Mouse (Mus musculus) neural tube, embryonic 11.5 days (tissue): Measurements from ENCODE around the gene Thsd1. TPM values are rescaled to one million over a fixed set of nuclear protein-coding genes. Genes with fewer than 3 reads are reported as not detected.

Experiments used
- ATAC-seq: fragments of 200-750 bp; cut with Nextera tagmentation; 2 replicates; pipeline ENCODE4 v1.8.0; 2017; ENCODE audit warnings: moderate number of reproducible peaks, mild to moderate bottlenecking, moderate TSS enrichment, moderate library complexity; ENCODE audit not compliant: insufficient read depth, low FRiP score, low TSS enrichment
- DNase-seq: peaks from one replicate; pipeline ENCODE4 v3.0.0-alpha.2; 2015; ENCODE audit warnings: low spot score
- H3K27ac ChIP-seq: fragments of 300-500 bp; sonication (generic); 2 replicates; pipeline ENCODE4 v1.5.1; 2014; ENCODE audit warnings: low read depth, mild to moderate bottlenecking, low read length
- H3K27me3 ChIP-seq: fragments of 300-500 bp; sonication (generic); 2 replicates; pipeline ENCODE4 v1.6.1; 2014; ENCODE audit warnings: mild to moderate bottlenecking, low read length, mixed read lengths; ENCODE audit not compliant: control insufficient read depth, insufficient read depth
- H3K36me3 ChIP-seq: fragments of 300-500 bp; sonication (generic); 2 replicates; pipeline ENCODE4 v1.6.1; 2014; ENCODE audit warnings: mild to moderate bottlenecking, low read length, moderate library complexity, mixed read lengths; ENCODE audit not compliant: control insufficient read depth, insufficient read depth
- H3K4me1 ChIP-seq: fragments of 300-500 bp; sonication (generic); 2 replicates; pipeline ENCODE4 v1.6.1; 2014; ENCODE audit warnings: low read length, mixed read lengths; ENCODE audit not compliant: control insufficient read depth, insufficient read depth
- H3K4me2 ChIP-seq: fragments of 300-500 bp; sonication (generic); 2 replicates; pipeline ENCODE4 v1.6.1; 2014; ENCODE audit warnings: low read depth, mild to moderate bottlenecking, moderate library complexity
- H3K4me3 ChIP-seq: fragments of 300-500 bp; sonication (generic); 2 replicates; pipeline ENCODE4 v1.5.1; 2014; ENCODE audit warnings: low read depth, low read length
- H3K9ac ChIP-seq: fragments of 300-500 bp; sonication (generic); 2 replicates; pipeline ENCODE4 v1.6.1; 2014; ENCODE audit warnings: mild to moderate bottlenecking, low read length
- H3K9me3 ChIP-seq: fragments of 300-500 bp; sonication (generic); 2 replicates; pipeline ENCODE4 v1.6.1; 2016; ENCODE audit warnings: low read length; ENCODE audit not compliant: control insufficient read depth
- WGBS: fragments of 180-500 bp; shearing (Covaris S2); extraction: QIAGEN DNeasy Blood & Tissue Kit; methylation state at CpG from one replicate; pipeline ENCODE4 v1.1.7; 2014; 5-methylcytosine and 5-hydroxymethylcytosine counted together
- polyA plus RNA-seq: library from polyadenylated mRNA; unstranded; fragments of >200 nt; fragmentation: Nextera tagmentation; extraction: Ambion mirVana; gene quantifications from 2 replicates; pipeline ENCODE4 v1.2.1, GENCODE M21; 2014

Thsd1 gene
- polyA plus RNA-seq, 1 experiment from 2014 or later = 10.2 TPM

- H3K9me3 ChIP-seq = no peaks in the 10 kb centered on the region
- no peaks in the 10 kb centered on the region for H3K36me3 ChIP-seq
- H3K27me3 ChIP-seq = no peaks in the 10 kb centered on the region
- H3K4me3 ChIP-seq = no peak overlapping the region
- DNase-seq (no peak), ATAC-seq (no peak)
- H3K4me1 ChIP-seq = no peaks in the 10 kb centered on the region
- no peak overlapping the region for H3K27ac ChIP-seq
- no peak overlapping the region for H3K4me2 ChIP-seq
- no peak overlapping the region for H3K9ac ChIP-seq
- WGBS = 88% methylated on average over 18 of the region's 18 CpGs
Observed at GRCm38 (mm10) chr8:22258946-22259450, 31.9 kb downstream of the Thsd1 start.

DNA sequence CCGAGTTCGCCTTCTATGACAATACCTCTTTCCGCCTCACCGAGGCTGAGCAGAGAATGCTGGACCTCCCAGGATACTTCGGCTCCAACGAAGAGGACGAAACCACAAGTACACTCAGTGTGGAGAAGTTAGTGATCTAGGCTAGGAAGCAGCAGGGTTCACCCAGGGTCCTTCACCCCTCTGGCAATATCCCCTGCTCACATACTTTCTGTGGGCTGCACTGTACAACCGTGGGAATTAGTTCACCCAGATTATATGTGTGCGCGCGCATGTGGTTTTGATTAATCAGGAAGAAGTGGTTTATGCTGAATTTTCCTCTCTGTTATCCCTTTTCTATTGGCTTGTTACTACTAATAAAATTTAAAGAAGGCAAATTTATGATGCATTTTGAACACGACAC lies 32.4 kb downstream of the Thsd1 start:
- H3K27ac ChIP-seq = no peak overlapping the region
- no peaks in the 10 kb centered on the region for H3K9me3 ChIP-seq
- DNase-seq = no peak
- 82% methylated on average over 12 of the region's 12 CpGs for WGBS
- no peaks in the 10 kb centered on the region for H3K27me3 ChIP-seq
- H3K4me1 ChIP-seq = no peaks in the 10 kb centered on the region
- no peak overlapping the region for H3K9ac ChIP-seq
- H3K4me3 ChIP-seq = no peak overlapping the region
- no peaks in the 10 kb centered on the region for H3K36me3 ChIP-seq
- H3K4me2 ChIP-seq = no peak overlapping the region
- ATAC-seq = no peak

DNA sequence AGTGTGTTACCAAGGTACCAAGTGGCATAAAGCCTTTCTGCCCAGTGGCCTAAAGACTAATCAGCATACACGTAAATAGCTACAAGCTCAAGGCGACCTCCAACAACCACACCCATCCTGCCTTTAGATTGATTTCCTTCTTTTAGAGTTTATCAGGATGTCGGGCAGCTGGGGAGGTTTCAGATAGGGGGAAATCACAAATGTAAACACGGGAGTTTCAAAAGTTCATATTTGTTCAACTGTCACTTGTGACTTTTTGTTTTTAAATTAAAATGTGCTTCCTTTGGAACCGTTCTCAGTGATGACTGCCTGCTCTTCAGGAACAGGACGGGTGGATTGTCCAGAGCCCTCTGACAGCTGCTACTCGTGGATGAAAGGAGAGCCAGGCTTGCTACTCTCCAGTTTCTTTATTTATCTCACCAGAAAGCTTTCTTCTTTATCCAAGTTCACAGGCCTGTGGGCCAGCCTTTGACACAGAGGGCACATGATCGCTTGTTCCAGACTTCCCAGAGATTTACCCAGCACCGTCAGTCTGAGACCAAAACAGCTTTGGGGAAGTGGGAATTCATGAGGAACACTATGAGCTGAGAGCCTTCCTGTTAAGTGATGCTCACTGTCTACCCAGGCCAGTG lies 33.1 kb downstream of the Thsd1 start:
- WGBS = 79% methylated on average over 9 of the region's 9 CpGs
- no peak for ATAC-seq
- no peaks in the 10 kb centered on the region for H3K36me3 ChIP-seq

GRCm38 (mm10) chr8:22262267-22262666 lies 35.2 kb downstream of the Thsd1 start:
- Histone ChIP-seq H3K4me1 (no peaks in the 10 kb centered on the region), H3K4me3 (no peak overlapping the region), H3K27me3 (no peaks in the 10 kb centered on the region), H3K4me2 (no peak overlapping the region), H3K9me3 (no peaks in the 10 kb centered on the region), H3K9ac (no peak overlapping the region), H3K36me3 (no peaks in the 10 kb centered on the region), H3K27ac (no peak overlapping the region)
- WGBS = 93% methylated on average over 3 of the region's 3 CpGs
- ATAC-seq = no peak
- DNase-seq = no peak

More for the DNA sequence above, 33.1 kb downstream of the Thsd1 start:
- H3K4me3 ChIP-seq = no peak overlapping the region
- H3K9me3 ChIP-seq = no peaks in the 10 kb centered on the region
- H3K27me3 ChIP-seq = no peaks in the 10 kb centered on the region
- no peak overlapping the region for H3K27ac ChIP-seq
- no peaks in the 10 kb centered on the region for H3K4me1 ChIP-seq
- no peak overlapping the region for H3K9ac ChIP-seq
- no peak overlapping the region for H3K4me2 ChIP-seq
- DNase-seq = no peak

- no peaks in the 10 kb centered on the region for H3K4me1 ChIP-seq
- ATAC-seq = no peak
- WGBS = 92% methylated on average over 6 of the region's 6 CpGs
Observed at GRCm38 (mm10) chr8:22264292-22264691, 37.2 kb downstream of the Thsd1 start.

DNA sequence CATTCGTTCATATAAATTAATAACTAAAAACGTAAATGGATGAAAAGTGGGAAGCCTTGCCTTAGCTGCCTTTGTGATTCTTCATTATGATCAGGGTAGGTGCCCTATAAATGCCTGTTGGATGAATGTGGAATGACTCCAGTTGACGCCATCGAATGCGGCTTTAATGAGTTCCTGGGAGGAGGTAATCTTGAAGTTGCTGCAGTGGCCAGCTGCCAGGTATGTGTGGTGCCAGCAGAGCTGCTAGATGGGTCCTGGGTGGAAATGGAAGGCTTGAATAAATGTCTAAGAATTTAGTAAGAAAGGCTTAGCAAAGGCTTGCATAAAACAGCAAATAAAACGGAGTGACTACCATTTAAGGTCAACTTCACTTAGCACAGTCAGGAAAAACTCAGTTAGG lies 37.7 kb downstream of the Thsd1 start:
- no peak overlapping the region for H3K4me2 ChIP-seq
- ATAC-seq = no peak
- DNase-seq = no peak
- H3K27ac ChIP-seq = no peak overlapping the region
- no peaks in the 10 kb centered on the region for H3K36me3 ChIP-seq
- H3K9ac ChIP-seq = no peak overlapping the region
- no peaks in the 10 kb centered on the region for H3K27me3 ChIP-seq
- 87% methylated on average over 6 of the region's 6 CpGs for WGBS
- H3K4me1 ChIP-seq = no peaks in the 10 kb centered on the region
- H3K4me3 ChIP-seq = no peak overlapping the region
- H3K9me3 ChIP-seq = no peaks in the 10 kb centered on the region

More at GRCm38 (mm10) chr8:22264292-22264691, 37.2 kb downstream of the Thsd1 start:
- Histone ChIP-seq H3K36me3 (no peaks in the 10 kb centered on the region), H3K9me3 (no peaks in the 10 kb centered on the region), H3K27me3 (no peaks in the 10 kb centered on the region), H3K4me3 (no peak overlapping the region), H3K9ac (no peak overlapping the region), H3K27ac (no peak overlapping the region), H3K4me2 (no peak overlapping the region)
- DNase-seq = no peak

DNA sequence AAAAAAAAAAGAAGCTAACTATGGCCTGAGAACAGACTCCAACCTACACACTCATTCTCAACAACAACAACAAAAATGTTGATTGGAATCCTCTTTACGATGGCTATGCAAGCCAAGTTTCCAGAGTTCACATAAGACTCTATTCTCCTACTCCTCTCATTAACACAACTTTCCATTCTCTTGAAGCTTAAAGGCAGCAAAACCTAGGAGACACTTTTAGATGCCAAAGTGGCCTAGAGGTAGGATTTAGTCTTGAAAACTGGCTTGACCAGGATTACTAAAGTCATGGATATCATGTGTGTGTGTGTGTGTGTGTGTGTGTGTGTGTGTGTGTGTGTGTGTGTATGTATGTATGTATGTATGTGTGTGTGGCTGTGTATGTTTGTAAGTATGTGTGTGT lies 38.1 kb downstream of the Thsd1 start:
- H3K4me2 ChIP-seq = no peak overlapping the region
- H3K4me3 ChIP-seq = no peak overlapping the region
- H3K27ac ChIP-seq = no peak overlapping the region
- no peaks in the 10 kb centered on the region for H3K36me3 ChIP-seq
- no peaks in the 10 kb centered on the region for H3K27me3 ChIP-seq
- H3K4me1 ChIP-seq = no peaks in the 10 kb centered on the region
- ATAC-seq (no peak), DNase-seq (no peak)
- H3K9me3 ChIP-seq = no peaks in the 10 kb centered on the region
- H3K9ac ChIP-seq = no peak overlapping the region
- WGBS = 97% methylated on average over 1 of the region's 1 CpGs

GRCm38 (mm10) chr8:22266809-22267208 lies 39.7 kb downstream of the Thsd1 start:
- Histone ChIP-seq H3K9ac (no peak overlapping the region), H3K4me3 (no peak overlapping the region), H3K27me3 (no peaks in the 10 kb centered on the region), H3K27ac (no peak overlapping the region), H3K4me1 (no peaks in the 10 kb centered on the region), H3K36me3 (no peaks in the 10 kb centered on the region), H3K9me3 (no peaks in the 10 kb centered on the region), H3K4me2 (no peak overlapping the region)
- DNase-seq (no peak), ATAC-seq (no peak)
- 90% methylated on average over 3 of the region's 3 CpGs for WGBS

DNA sequence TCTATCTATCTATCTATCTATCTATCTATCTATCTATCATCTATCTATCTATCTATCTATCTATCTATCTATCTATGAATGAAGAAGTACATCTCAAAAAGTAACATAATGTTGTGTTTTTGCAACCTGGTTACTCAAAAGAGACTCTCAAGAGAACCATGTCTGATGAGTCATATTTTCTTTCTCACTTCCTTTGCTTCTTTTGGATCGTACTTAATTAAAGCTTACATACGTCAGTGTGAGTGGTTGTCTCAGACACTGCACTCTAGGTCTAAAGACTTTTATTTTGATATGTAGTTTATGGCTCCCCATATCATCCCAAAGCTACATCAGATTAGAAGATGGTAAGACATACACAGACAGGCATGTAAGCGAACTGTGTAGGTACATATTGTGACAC lies 46.0 kb downstream of the Thsd1 start:
- Histone ChIP-seq H3K4me1 (no peaks in the 10 kb centered on the region), H3K4me3 (no peak overlapping the region), H3K36me3 (no peaks in the 10 kb centered on the region), H3K27ac (no peak overlapping the region), H3K27me3 (no peaks in the 10 kb centered on the region), H3K4me2 (no peak overlapping the region), H3K9me3 (no peaks in the 10 kb centered on the region), H3K9ac (no peak overlapping the region)
- 84% methylated on average over 3 of the region's 3 CpGs for WGBS
- DNase-seq = no peak
- ATAC-seq = no peak
